Mouse (Mus musculus) CH12F3 (cell line): ENCODE results near the gene Gmds.

Experiments
- in situ Hi-C: fragments of 300-500 bp; cut with MboI; formaldehyde crosslinking; loops from 2 replicates; pipeline ENCODE4 v1.14.3; 2020; ENCODE audit warnings: low sequenced_read_pairs

Gene Gmds

GRCm38 (mm10) chr13:31892913-31893514 is 445.5 kb downstream of the Gmds start:
- in situ Hi-C loops = no loop called here

- in situ Hi-C loops = no loop called here
These were observed 450.0 kb downstream of the Gmds start for GRCm38 (mm10) chr13:31888500-31888899.

GRCm38 (mm10) chr13:31885769-31886168 is 452.8 kb downstream of the Gmds start:
- in situ Hi-C loops = no loop called here

DNA sequence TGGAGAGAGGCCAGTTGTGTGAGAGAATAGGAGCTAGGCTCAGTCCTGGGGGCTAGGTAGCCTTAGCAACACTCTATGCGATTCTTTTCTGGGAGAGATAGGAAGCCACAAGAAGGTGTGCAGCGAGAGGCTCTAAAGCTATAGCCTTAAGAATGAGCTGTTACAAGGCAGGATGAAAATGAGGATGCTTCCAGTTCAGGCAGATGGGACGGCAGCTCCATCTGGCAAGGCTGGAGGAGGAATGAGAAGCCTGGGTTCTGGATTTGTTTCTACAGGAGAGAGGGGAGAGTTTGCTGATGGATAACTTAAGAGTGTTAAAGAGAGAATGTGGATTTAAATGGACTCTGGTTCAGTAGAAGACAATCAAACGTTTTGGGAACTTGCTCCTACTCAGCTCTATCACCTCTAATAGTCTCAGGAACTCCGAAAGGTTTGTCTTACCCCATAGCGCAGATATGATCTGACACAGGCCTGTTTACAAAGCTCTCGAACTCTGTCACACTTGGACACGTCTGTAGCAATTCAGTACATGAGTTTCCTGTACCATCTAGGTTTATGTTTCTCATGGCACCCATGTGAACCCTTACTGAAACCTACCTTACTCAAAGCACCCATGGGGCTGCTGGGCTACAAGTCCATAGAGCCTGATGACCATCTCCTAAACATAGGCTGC is 459.6 kb downstream of the Gmds start:
- in situ Hi-C loops = no loop called here

DNA sequence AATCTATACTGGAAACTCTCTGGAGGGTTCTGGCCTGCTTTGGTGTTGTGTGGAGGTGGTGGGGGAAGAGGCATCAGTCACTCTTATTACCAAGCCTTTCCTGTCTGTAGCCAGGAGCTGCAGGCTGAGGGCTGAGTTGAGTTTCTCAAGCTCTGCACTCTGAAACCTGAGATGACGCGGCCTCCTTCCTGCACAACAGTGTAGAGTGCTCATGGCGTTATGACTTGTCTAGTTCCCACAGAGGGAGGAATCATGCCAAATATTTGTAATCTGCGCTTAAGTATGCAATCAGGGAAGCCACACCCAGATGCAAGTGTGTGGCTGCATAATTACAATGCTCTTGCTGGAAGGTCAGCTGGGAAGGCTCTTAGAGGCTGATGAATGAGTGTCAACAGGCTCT is 461.5 kb downstream of the Gmds start:
- in situ Hi-C loops = no loop called here

DNA sequence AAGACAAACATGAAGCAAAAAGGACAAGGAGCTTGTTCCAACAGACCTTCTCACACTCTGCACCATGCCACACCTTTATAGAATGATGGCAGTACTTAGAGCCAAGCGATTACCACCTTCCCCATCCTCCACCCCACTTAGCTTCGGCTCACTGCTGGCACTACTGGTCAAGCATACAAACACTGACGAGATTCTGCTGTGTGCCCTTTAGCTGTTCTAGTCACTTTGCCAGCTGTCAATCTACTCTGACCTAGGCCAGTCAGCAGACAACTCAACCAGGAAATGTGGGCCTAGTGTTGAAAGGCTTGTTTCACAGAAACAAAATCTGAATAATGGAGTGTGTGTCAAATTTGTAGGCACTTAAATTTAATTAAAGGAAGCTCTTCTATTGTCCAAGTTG is 464.1 kb downstream of the Gmds start:
- in situ Hi-C loops = no loop called here

GRCm38 (mm10) chr13:31873269-31873668 is 465.3 kb downstream of the Gmds start:
- in situ Hi-C loops = no loop called here

GRCm38 (mm10) chr13:31864786-31865185 is 473.8 kb downstream of the Gmds start:
- in situ Hi-C loops = no loop called here

DNA sequence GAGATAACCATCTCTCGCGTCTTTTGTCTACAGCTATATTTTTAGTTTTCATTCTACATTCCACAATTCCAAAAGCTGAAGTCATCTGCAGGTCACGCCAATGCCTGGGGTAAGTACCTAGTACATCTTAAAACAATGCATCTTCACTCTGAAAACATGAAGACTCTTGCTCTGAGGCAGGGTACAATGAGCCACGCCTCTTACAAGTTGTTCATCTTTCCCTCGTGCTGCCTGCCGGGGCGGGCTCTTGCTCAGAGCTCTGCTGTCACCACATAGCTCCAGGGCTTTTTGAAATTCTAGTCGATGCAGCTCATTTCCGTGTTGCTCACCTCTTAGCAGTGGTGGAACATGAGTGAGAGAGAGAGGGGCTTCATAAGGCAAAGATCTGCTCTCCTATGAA is 475.1 kb downstream of the Gmds start:
- in situ Hi-C loops = no loop called here

- in situ Hi-C loops = no loop called here
These were observed 478.3 kb downstream of the Gmds start for GRCm38 (mm10) chr13:31860200-31860599.

DNA sequence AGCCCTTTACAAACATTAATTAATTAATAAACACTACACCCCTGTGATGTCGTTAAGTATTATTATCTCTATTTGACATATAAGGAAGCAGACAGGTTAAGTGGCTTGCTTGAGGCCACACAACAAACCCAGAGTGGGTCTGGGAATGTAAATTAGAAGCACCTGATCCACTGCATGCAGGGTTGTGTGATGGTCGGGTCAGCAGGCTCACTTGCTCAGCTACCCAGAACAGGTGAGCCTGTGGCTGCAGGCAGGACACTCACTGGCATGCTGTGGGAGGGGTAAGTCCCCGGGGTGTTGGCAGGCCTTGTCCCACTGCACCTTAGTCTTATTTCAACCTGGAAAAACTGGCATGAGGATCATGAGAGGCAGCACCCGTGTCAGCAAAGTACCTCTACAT is 484.5 kb downstream of the Gmds start:
- in situ Hi-C loops = no loop called here

DNA sequence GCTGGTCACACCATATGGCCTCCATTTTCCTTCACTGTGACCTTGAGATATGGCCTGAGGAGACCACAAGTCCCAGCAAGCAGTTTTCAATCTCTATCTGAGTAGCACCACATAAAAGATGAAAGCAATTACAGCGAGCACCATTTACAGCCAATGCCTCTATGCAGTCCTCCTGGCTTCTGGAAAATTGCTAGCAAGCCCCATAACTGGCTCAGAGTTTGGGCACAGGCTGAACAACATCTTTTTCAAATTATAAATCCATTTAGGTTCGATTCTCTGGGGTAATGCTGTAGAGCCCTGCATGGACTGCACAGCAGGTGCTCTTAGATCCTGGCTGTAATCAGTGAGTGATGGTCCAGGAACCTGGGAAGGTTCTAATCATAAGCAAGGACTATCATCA is 485.0 kb downstream of the Gmds start:
- in situ Hi-C loops = no loop called here

- in situ Hi-C loops = no loop called here
These were observed 489.1 kb downstream of the Gmds start for GRCm38 (mm10) chr13:31849258-31849971.

DNA sequence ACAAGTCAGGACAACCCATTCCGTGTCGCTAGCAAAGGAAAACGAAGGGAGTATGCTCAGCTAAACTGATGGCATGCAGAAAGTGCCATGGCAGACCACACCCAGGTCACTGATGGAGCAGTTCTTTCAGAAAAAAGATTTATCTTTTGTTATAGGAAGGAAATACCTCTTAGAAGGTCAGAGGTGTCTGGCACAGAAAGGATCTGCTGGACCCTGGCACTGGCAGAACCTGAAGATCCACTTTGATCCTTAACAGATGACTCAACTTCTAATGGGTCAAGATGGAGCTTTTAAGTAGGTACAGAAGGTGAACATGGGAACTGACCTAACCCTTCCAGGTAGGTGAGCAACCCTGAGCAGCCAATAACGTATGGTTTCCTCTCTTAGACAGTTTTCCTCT is 502.7 kb downstream of the Gmds start:
- in situ Hi-C loops = no loop called here

DNA sequence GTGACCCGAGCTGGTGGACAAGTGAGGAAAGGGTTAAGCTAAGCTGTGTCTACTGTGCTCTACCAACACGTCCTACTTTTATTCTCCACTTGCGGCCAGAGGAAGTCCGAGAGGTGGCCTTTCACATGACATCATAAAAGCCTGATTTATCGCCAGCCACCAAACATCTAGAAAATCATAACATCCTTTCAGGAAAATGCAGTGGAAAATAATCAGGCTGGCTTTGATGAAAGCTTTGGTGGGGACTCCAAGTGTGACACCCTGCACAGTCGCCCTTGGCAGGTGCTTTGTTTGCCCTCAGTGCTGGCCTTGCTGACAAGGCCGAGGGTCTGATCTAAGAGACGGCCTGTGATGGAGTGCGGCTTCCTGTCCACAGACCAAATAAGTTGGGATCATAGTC is 508.2 kb downstream of the Gmds start:
- in situ Hi-C loops = no loop called here

DNA sequence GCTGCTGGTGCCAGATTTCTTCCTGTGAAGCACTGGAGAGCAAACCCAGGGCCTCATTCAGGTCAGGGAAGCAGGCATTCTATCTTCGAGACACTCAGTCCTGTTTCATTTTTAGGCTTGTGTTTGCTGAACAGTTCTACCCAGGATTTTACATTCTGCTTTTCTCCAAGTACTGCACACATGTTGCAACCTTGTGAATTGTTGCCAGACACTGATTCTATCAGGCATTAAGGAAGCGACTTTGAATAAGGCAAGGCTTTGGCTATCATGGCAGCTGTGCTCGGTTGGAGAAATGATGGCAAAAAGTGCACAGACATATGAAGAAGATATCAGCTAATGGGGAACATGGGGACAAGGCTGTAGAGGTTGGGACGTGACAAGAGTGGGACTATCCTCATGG is 510.1 kb downstream of the Gmds start:
- in situ Hi-C loops = no loop called here

DNA sequence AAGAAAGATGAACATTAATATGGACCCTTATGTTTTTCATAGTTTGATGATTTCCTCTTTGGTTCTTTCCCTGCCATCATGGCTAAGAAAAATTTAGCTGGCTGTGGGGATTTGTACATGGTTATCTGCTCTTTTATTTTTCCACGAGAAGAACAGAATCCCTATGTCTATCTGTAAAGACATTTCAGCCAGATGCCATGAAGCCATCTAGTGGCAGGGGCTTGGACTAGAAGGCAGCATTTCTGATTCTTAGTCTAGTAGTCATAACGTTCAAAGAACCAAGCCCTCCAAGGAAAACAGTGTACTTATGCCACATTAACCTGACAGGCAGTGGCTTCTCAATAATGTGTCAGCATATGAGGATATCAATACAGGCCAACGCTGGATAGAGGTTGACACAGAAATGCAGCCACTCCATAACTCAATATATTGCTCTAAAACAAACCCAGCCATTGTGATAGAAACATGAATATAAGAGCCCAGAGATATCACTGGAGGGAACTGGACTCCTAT is 510.7 kb downstream of the Gmds start:
- in situ Hi-C loops = no loop called here

DNA sequence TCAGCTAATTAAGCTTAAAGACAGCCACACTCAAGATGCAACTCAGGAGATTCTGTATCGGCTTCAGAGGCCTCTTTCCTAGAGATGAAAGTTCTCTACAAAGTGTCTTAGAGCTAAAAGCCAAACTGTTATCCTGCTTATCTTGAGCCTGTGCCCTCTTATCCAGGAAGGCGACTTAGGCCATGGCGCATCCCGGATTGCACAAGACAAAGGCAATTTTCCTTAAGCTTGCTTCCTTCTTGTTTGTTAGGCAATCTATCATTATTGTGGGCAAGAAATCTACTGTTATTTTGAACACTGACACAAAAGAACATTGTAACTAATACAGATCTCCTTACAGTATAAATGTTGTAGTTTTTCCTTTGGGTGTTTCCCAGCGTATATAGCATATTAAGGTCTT is 511.4 kb downstream of the Gmds start:
- in situ Hi-C loops = no loop called here

DNA sequence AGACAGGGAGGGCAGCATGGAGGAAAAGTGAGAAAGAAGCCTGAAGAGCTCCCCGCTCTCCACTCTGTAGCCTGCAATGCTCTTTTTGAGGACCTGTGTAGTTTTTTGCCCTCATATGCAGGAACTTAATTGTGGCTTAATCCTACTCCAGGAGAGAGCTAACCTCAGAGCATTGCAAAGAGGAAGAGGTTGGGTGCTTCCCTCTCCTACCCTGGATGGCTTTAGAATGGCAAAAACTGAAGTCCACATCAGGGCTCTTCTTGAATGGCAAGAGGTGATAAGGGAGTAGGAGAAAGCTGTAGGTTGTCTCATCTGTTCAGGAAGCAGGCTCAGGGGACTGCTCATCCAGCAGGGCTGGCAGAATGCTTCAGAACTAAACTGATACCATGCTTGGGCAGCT is 513.4 kb downstream of the Gmds start:
- in situ Hi-C loops = no loop called here

DNA sequence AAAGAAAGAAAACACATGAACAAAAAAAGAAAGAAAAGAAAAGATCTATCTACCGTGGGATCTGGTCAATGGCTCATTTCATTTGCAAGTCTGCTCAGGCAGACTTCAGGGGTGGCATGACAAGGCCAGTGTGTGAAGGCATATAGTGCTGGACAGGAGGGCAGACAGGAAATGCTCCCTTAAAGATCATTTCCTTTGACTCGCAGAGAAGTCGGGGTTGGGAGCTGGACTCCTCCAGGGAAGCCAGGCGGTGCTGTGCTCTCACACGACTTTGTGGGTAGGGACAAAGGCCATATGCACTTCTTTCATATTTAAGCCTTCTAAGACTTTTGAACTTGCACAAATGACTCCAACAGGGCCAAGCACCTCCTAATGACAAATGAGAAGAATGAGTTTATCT is 515.2 kb downstream of the Gmds start:
- in situ Hi-C loops = no loop called here

GRCm38 (mm10) chr13:31821050-31821449 is 517.5 kb downstream of the Gmds start:
- in situ Hi-C loops = no loop called here

DNA sequence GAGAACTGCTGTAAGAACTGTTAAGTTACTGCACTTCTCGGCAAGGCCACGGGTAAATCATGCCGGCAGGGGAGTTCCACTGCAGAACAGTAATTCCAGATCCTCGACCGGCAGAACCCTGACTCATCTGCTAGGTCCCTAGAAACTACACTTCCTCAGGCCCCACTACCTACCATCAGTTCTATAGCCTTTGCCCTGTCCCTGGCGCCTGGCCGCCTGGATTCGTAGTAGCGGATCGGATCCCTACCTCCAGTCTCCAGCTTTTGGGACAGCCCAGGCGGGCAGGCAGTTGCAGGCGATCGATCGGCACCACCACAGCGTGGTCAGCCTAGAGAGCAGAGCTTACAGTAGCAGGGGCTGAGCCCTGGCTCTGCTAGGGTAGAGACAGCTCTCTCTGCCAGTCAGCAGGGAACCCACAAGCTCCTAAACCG is 517.9 kb downstream of the Gmds start:
- in situ Hi-C loops = no loop called here
